ENCODE assay signal across 26 mouse cellular contexts in genomic region chr6:118173975-118174328, GRCm38 (mm10). TPM values are rescaled to one million over a fixed set of nuclear protein-coding genes. Genes with fewer than 3 reads are reported as not detected.
DNase-seq lines count a peak whose midpoint lies in the region; ATAC-seq lines count a peak whose summit lies in the region.
"Had no signal": no experiment of that assay in that cellular context is flagged by ENCODE, and none has a peak within 500 bp of the region (broad histone marks: within the 10 kb centered on the region; RNA-seq: fewer than 3 reads in every experiment).

No protein-coding gene starts in this region.

- no peak; the same call in 1 of the 2 replicates for ATAC-seq in kidney, embryonic 16.5 days (ENCODE audit: low FRiP score, low TSS enrichment)
- no peak for ATAC-seq in kidney, embryonic 14.5 days (ENCODE audit: low FRiP score, low TSS enrichment)
- ATAC-seq: activated CD4-positive, CD25-positive, alpha-beta regulatory T cell, adult 4 months; forebrain, embryonic 15.5 days had no signal

- 41% methylated on average over 5 of the region's 5 CpGs for WGBS in kidney, embryonic 16.5 days
- 39% methylated on average over 5 of the region's 5 CpGs for WGBS in kidney, embryonic 14.5 days

- H3K4me1 ChIP-seq in kidney, embryonic 16.5 days (ENCODE audit: insufficient read depth, low read length), result 0 out of 2 replicates have a peak, but pooled peaks cover 7% of the 10 kb centered on the region
- no peaks in the 10 kb centered on the region for H3K4me1 ChIP-seq in kidney, embryonic 14.5 days (ENCODE audit: control insufficient read depth, insufficient read depth, low read length)
- H3K4me1 ChIP-seq: embryonic facial prominence, embryonic 10.5 days; embryonic facial prominence, embryonic 13.5 days; forebrain, embryonic 12.5 days; forebrain, embryonic 15.5 days; heart, embryonic 10.5 days; heart, embryonic 13.5 days; hindbrain, embryonic 12.5 days; hindbrain, embryonic 15.5 days had no signal

- H3K36me3 ChIP-seq in kidney, embryonic 16.5 days (ENCODE audit: insufficient read depth, low read length), result no peaks in the 10 kb centered on the region
- no peaks in the 10 kb centered on the region for H3K36me3 ChIP-seq in kidney, embryonic 14.5 days (ENCODE audit: control insufficient read depth, insufficient read depth, low read length)
- H3K36me3 ChIP-seq: embryonic facial prominence, embryonic 10.5 days; embryonic facial prominence, embryonic 13.5 days; forebrain, embryonic 12.5 days; forebrain, embryonic 15.5 days; heart, embryonic 10.5 days; heart, embryonic 13.5 days; hindbrain, embryonic 12.5 days; hindbrain, embryonic 15.5 days had no signal

- 0 out of 2 replicates have a peak overlapping the region, but pooled peaks have one; percentile 26 for H3K27ac ChIP-seq in kidney, embryonic 16.5 days (ENCODE audit: low read length)
- no peak overlapping the region for H3K27ac ChIP-seq in kidney, embryonic 14.5 days (ENCODE audit: low read depth, low read length)
- H3K27ac ChIP-seq: embryonic facial prominence, embryonic 10.5 days; embryonic facial prominence, embryonic 13.5 days; forebrain, embryonic 12.5 days; forebrain, embryonic 15.5 days; heart, adult 2 months; heart, embryonic 10.5 days; heart, embryonic 13.5 days; hindbrain, embryonic 12.5 days; hindbrain, embryonic 15.5 days had no signal

- intact Hi-C loops in heart, postnatal 10 days (cut with DNase I), result no loop called here

- H3K4me3 ChIP-seq in kidney, embryonic 16.5 days (ENCODE audit: low read length), result no peak overlapping the region
- H3K4me3 ChIP-seq in kidney, embryonic 14.5 days (ENCODE audit: low read length), result no peak overlapping the region
- H3K4me3 ChIP-seq: embryonic facial prominence, embryonic 10.5 days; embryonic facial prominence, embryonic 13.5 days; erythroblast, embryonic 14.5 days; forebrain, embryonic 12.5 days; forebrain, embryonic 15.5 days; heart, adult 2 months; heart, embryonic 10.5 days; heart, embryonic 13.5 days; hindbrain, embryonic 12.5 days; hindbrain, embryonic 15.5 days had no signal

- no peaks in the 10 kb centered on the region for H3K9me3 ChIP-seq in kidney, embryonic 16.5 days (ENCODE audit: low read length)
- H3K9me3 ChIP-seq in kidney, embryonic 14.5 days (ENCODE audit: control insufficient read depth, low read length), result no peaks in the 10 kb centered on the region
- H3K9me3 ChIP-seq: embryonic facial prominence, embryonic 10.5 days; embryonic facial prominence, embryonic 13.5 days; forebrain, embryonic 12.5 days; forebrain, embryonic 15.5 days; heart, embryonic 10.5 days; heart, embryonic 13.5 days; hindbrain, embryonic 12.5 days; hindbrain, embryonic 15.5 days had no signal

- H3K9ac ChIP-seq in kidney, embryonic 16.5 days (replicated peaks; ENCODE audit: low read length), result no peak overlapping the region
- no peak overlapping the region for H3K9ac ChIP-seq in kidney, embryonic 14.5 days (ENCODE audit: low read depth, low read length)
- H3K9ac ChIP-seq: embryonic facial prominence, embryonic 13.5 days; forebrain, embryonic 12.5 days; forebrain, embryonic 15.5 days; heart, embryonic 13.5 days; hindbrain, embryonic 12.5 days; hindbrain, embryonic 15.5 days had no signal

- peak; percentile 75 for DNase-seq in heart, adult 11 months
- DNase-seq in heart, postnatal 10 days, result no peak
- DNase-seq in kidney, postnatal 10 days, result no peak
- peak; percentile 16 to 30 for DNase-seq in kidney, postnatal 4 days
- DNase-seq: adrenal gland, adult 8-10 months; adrenal gland, postnatal 25 days; cerebellum, adult 11-12 months; cerebellum, adult 8-10 months; cerebellum, postnatal 10 days; cerebellum, postnatal 36 days; embryo, embryonic 11 days; gastrocnemius, postnatal 25 days had no signal

- H3K4me2 ChIP-seq in kidney, embryonic 16.5 days (replicated peaks; ENCODE audit: low read depth, low read length), result no peak overlapping the region
- no peak overlapping the region for H3K4me2 ChIP-seq in kidney, embryonic 14.5 days (replicated peaks; ENCODE audit: low read depth, low read length)
- H3K4me2 ChIP-seq: embryonic facial prominence, embryonic 13.5 days; forebrain, embryonic 12.5 days; forebrain, embryonic 15.5 days; heart, embryonic 13.5 days; hindbrain, embryonic 12.5 days; hindbrain, embryonic 15.5 days had no signal

- H3K27me3 ChIP-seq in kidney, embryonic 16.5 days (ENCODE audit: insufficient read depth, low read length), result no peaks in the 10 kb centered on the region
- no peaks in the 10 kb centered on the region for H3K27me3 ChIP-seq in kidney, embryonic 14.5 days (ENCODE audit: control insufficient read depth, insufficient read depth, low read length)
- H3K27me3 ChIP-seq: embryonic facial prominence, embryonic 13.5 days; forebrain, embryonic 12.5 days; forebrain, embryonic 15.5 days; heart, embryonic 13.5 days; hindbrain, embryonic 12.5 days; hindbrain, embryonic 15.5 days had no signal

RNA-seq across cellular contexts. Expression of gene Ret, which starts 23.6 kb away (rescaled TPM):
- total RNA-seq in heart, postnatal 10 days (2021), result 1 to 10 TPM; 8.3 to 8.6 TPM
- 15.1 and 16.7 TPM in 2 replicates for polyA plus RNA-seq in kidney, embryonic 16.5 days (2015; fragmentation: Nextera tagmentation; extraction: Ambion mirVana)
- polyA plus RNA-seq in kidney, embryonic 14.5 days (2014; fragmentation: Nextera tagmentation; extraction: Ambion mirVana), result 9.9 and 20.6 TPM in 2 replicates
- total RNA-seq: hematopoietic stem cell, adult 5-6 weeks had no signal
- polyA plus RNA-seq: erythroblast, embryonic 14.5 days had no signal

RNA-seq across cellular contexts. Expression of gene Csgalnact2, which starts 35.0 kb away (rescaled TPM):
- total RNA-seq in heart, postnatal 10 days (2021), result 10 to 100 TPM; 19.1 to 20.2 TPM
- polyA plus RNA-seq in kidney, embryonic 16.5 days (2015; fragmentation: Nextera tagmentation; extraction: Ambion mirVana), result 16.4 and 16.5 TPM in 2 replicates
- polyA plus RNA-seq in kidney, embryonic 14.5 days (2014; fragmentation: Nextera tagmentation; extraction: Ambion mirVana), result 9.9 and 18.4 TPM in 2 replicates

Comparison
In these comparisons a context has a peak if more than half of its experiments do, and no peak if none do; other contexts are left out.
1. DNase-seq: peak in heart, adult 11 months (single experiment) and kidney, postnatal 4 days (2 of 2); none in heart, postnatal 10 days (0 of 2) and kidney, postnatal 10 days (single experiment).